Mouse (Mus musculus): ENCODE data around the gene Dctd. TPM values are rescaled to one million over a fixed set of nuclear protein-coding genes. Genes with fewer than 3 reads are reported as not detected.

The Dctd gene
- total and polyA plus RNA-seq, 2 experiments from 2014 or later: 12.9 to 14.2 TPM

DNA sequence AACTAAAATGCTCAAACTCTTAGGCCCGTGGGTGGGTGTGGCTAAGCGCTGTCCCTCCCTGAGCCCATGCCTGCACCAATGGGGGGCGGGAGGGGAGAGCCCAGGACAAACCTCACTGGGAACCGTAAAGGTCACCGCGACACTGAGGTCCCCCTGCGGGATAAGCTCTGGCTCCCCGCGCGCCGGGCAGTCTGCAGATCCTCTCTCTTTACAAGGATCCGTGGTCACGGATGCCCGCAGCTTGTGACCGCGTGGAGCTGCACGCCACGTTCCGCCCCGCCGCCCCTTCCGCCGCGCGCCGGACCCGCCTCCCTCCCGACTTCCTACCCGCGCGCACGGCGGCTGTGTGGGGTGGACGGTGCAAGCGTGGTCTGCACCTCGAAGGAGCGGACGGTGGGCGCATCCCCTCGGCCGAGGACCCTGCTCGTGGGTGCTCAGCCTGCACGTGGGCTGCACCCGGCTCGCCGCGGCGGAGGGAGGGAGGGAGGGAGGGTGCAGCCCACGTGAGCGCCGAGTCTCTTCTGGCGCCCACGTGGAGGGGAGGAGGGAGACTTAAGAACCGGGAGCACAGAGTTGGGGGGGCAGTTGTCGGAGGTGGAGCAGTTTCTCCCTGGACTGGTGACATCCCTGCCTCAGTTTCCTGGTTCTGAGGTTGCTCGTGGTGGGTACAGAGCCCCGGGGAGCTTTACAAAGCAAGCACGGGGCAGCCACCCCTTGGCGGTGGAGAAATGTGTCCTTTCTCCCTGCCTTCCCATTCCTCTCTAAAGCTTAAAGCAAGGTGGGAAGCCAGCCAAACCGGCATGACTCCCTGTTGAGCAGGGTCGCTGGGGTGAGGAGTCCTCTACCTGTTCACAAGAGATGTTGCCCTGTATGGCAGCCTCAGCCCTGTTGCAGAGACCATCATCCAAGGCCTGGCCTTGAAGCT, 11.2 kb downstream of the Dctd start:
- H3K27ac ChIP-seq (ENCODE audit: low read depth, low read length): no peak overlapping the region
- H3K9ac ChIP-seq (replicated peaks; ENCODE audit: low read length, poor library complexity, severe bottlenecking): peak overlapping the region; percentile 71
- no peaks in the 10 kb centered on the region for H3K9me3 ChIP-seq (ENCODE audit: low read length)
- WGBS: under 1% methylated on average over 45 of the region's 61 CpGs
- H3K36me3 ChIP-seq (ENCODE audit: insufficient read depth, low read length): no peaks in the 10 kb centered on the region
- no peaks in the 10 kb centered on the region for H3K27me3 ChIP-seq (ENCODE audit: insufficient read depth, low read length)
- no peaks in the 10 kb centered on the region for H3K4me1 ChIP-seq (ENCODE audit: insufficient read depth, low read length)
- TF ChIP-seq CTCF (IDR thresholded peaks at IDR 0.05): no peak
- DNase-seq (ENCODE audit: low spot score) (peak; percentile 56), ATAC-seq (ENCODE audit: low FRiP score) (peak; percentile 86)
- peak overlapping the region; percentile 65 for H3K4me2 ChIP-seq (ENCODE audit: low read depth, low read length, poor library complexity, severe bottlenecking)
- peak overlapping the region; percentile 71 for H3K4me3 ChIP-seq (ENCODE audit: low read depth, low read length)

DNA sequence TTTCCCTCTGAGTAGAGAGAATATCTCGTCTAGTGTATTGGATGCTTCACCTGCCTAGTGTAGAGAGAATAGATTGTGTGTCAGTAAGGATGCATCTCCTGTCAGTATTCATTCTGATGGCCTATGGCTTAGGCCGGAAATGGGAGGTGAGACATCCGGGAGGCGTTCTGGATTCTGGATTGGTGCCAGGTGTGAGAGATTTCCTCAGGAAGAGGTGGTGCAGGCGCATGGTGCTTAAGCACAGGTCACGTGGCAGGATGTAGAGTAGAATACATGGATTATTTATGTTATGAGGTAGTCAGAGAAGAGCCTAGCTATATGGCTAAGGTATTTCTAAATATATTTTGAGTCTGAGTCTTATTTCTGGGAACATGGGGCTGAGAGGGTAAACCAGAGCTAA, 15.7 kb downstream of the Dctd start:
- no peaks in the 10 kb centered on the region for H3K9me3 ChIP-seq (ENCODE audit: low read length)
- H3K4me2 ChIP-seq (ENCODE audit: low read depth, low read length, poor library complexity, severe bottlenecking): no peak overlapping the region
- DNase-seq (ENCODE audit: low spot score) (no peak), ATAC-seq (ENCODE audit: low FRiP score) (no peak)
- H3K4me3 ChIP-seq (ENCODE audit: low read depth, low read length): no peak overlapping the region
- TF ChIP-seq CTCF (IDR thresholded peaks at IDR 0.05): no peak
- no peaks in the 10 kb centered on the region for H3K27me3 ChIP-seq (ENCODE audit: insufficient read depth, low read length)
- H3K36me3 ChIP-seq (ENCODE audit: insufficient read depth, low read length): no peaks in the 10 kb centered on the region
- WGBS: 87% methylated on average over 6 of the region's 6 CpGs
- H3K4me1 ChIP-seq (ENCODE audit: insufficient read depth, low read length): no peaks in the 10 kb centered on the region
- H3K27ac ChIP-seq (ENCODE audit: low read depth, low read length): no peak overlapping the region
- H3K9ac ChIP-seq (replicated peaks; ENCODE audit: low read length, poor library complexity, severe bottlenecking): no peak overlapping the region

DNA sequence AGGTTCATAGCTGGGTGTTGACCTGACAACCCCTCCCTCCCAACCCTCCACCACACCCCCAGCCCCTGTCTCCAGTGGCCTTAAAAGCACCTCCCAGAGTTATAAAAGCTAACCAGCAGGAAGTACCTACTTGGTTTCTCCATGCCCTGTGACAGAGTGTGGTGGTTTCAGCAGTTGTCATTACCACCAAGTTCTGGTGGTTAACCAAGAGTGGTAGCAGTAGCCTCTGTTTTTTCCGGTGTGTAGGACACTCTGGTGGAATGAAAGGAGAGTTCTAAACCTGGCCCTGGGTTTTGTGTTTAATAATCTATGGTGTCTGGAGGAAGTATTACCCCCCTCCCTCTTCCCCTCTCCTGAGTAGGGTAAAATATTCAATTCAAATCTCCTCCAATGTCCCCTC, 24.1 kb downstream of the Dctd start:
- H3K27me3 ChIP-seq (ENCODE audit: insufficient read depth, low read length): no peaks in the 10 kb centered on the region
- ATAC-seq (ENCODE audit: low FRiP score) (no peak), DNase-seq (ENCODE audit: low spot score) (no peak)
- no peak overlapping the region for H3K4me3 ChIP-seq (ENCODE audit: low read depth, low read length)
- H3K9ac ChIP-seq (replicated peaks; ENCODE audit: low read length, poor library complexity, severe bottlenecking): no peak overlapping the region
- no peaks in the 10 kb centered on the region for H3K4me1 ChIP-seq (ENCODE audit: insufficient read depth, low read length)
- no peak overlapping the region for H3K27ac ChIP-seq (ENCODE audit: low read depth, low read length)
- no peak overlapping the region for H3K4me2 ChIP-seq (ENCODE audit: low read depth, low read length, poor library complexity, severe bottlenecking)
- WGBS: 95% methylated on average over 1 of the region's 1 CpGs
- no peaks in the 10 kb centered on the region for H3K9me3 ChIP-seq (ENCODE audit: low read length)
- no peak for TF ChIP-seq CTCF (IDR thresholded peaks at IDR 0.05)
- H3K36me3 ChIP-seq (ENCODE audit: insufficient read depth, low read length): no peaks in the 10 kb centered on the region

DNA sequence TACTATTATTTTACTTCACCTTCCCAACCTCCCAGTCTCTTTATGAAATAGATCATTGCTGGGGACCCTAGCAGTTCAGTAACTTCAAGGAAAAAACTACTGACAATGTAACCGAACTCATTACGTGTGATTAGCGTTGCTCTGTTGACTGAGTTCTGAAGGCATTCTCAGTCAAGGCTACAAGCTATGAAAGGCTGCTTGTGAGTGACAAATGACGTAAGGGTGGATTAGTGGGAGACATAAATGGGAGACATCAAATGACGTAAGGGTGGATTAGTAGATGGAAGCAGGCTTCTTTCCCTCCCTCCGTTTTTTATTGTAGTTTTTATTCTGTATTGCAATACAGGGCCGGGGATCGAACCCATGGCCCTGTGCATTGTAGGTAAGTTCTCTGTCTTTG, 26.0 kb downstream of the Dctd start:
- DNase-seq (ENCODE audit: low spot score): no peak
- Histone ChIP-seq H3K27me3 (ENCODE audit: insufficient read depth, low read length) (no peaks in the 10 kb centered on the region), H3K4me3 (ENCODE audit: low read depth, low read length) (no peak overlapping the region), H3K36me3 (ENCODE audit: insufficient read depth, low read length) (no peaks in the 10 kb centered on the region), H3K4me2 (ENCODE audit: low read depth, low read length, poor library complexity, severe bottlenecking) (no peak overlapping the region), H3K9ac (replicated peaks; ENCODE audit: low read length, poor library complexity, severe bottlenecking) (no peak overlapping the region), H3K4me1 (ENCODE audit: insufficient read depth, low read length) (no peaks in the 10 kb centered on the region), H3K9me3 (ENCODE audit: low read length) (no peaks in the 10 kb centered on the region), H3K27ac (ENCODE audit: low read depth, low read length) (no peak overlapping the region)
- 63% methylated on average over 8 of the region's 8 CpGs for WGBS
- ATAC-seq (ENCODE audit: low FRiP score): no peak
- no peak for TF ChIP-seq CTCF (IDR thresholded peaks at IDR 0.05)

DNA sequence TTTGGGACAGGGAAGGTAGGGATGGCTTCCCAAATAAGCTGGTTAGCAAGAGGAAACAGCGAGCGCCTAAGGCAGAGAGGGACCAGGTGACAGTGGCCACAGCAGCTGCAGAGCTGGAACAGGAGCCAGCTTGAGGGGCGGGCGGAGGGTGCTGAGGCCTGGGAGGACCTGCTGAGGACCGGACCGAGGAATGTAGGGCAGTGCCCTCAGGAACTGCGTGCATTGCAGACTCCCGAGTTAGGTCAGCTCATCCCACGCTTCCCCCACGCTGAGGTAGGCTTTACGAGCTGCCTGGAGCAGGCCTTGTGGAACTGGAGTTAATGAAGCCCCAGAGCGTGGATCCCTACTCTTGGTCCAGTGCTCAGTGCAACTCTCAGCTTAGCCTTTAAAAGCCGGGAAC, 28.1 kb downstream of the Dctd start:
- Histone ChIP-seq H3K27me3 (ENCODE audit: insufficient read depth, low read length) (no peaks in the 10 kb centered on the region), H3K4me2 (ENCODE audit: low read depth, low read length, poor library complexity, severe bottlenecking) (no peak overlapping the region), H3K4me1 (ENCODE audit: insufficient read depth, low read length) (no peaks in the 10 kb centered on the region), H3K9ac (replicated peaks; ENCODE audit: low read length, poor library complexity, severe bottlenecking) (no peak overlapping the region), H3K36me3 (ENCODE audit: insufficient read depth, low read length) (no peaks in the 10 kb centered on the region), H3K4me3 (ENCODE audit: low read depth, low read length) (no peak overlapping the region), H3K9me3 (ENCODE audit: low read length) (no peaks in the 10 kb centered on the region), H3K27ac (ENCODE audit: low read depth, low read length) (no peak overlapping the region)
- no peak for TF ChIP-seq CTCF (IDR thresholded peaks at IDR 0.05)
- no peak for ATAC-seq (ENCODE audit: low FRiP score)
- WGBS: 77% methylated on average over 13 of the region's 13 CpGs
- DNase-seq (ENCODE audit: low spot score): no peak

DNA sequence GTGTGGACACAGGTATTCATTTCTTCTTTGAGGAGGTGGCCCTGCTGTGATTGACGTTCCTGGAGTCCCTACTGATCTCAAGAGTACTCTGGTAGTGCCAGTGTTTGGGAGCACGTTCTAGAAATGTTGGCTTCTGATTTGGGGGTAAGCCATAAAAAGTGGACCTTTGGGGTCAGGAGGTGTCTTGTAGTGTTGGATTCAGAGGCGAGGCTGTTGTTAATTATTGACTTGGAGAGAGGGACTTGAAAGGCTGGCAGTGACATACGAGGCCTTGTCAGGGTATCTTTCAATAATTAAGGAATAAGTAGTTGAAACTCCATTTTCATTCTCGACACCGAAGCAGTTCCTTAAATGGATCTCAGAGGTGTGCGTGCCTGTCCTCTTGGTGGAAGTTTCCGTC, 31.4 kb downstream of the Dctd start:
- no peak for ATAC-seq (ENCODE audit: low FRiP score)
- no peak overlapping the region for H3K9ac ChIP-seq (replicated peaks; ENCODE audit: low read length, poor library complexity, severe bottlenecking)
- H3K36me3 ChIP-seq (ENCODE audit: insufficient read depth, low read length): no peaks in the 10 kb centered on the region
- WGBS: 87% methylated on average over 8 of the region's 8 CpGs
- no peak overlapping the region for H3K4me3 ChIP-seq (ENCODE audit: low read depth, low read length)
- TF ChIP-seq CTCF (IDR thresholded peaks at IDR 0.05): no peak
- no peaks in the 10 kb centered on the region for H3K4me1 ChIP-seq (ENCODE audit: insufficient read depth, low read length)
- no peaks in the 10 kb centered on the region for H3K9me3 ChIP-seq (ENCODE audit: low read length)
- no peak overlapping the region for H3K27ac ChIP-seq (ENCODE audit: low read depth, low read length)
- no peak overlapping the region for H3K4me2 ChIP-seq (ENCODE audit: low read depth, low read length, poor library complexity, severe bottlenecking)
- no peak for DNase-seq (ENCODE audit: low spot score)
- H3K27me3 ChIP-seq (ENCODE audit: insufficient read depth, low read length): no peaks in the 10 kb centered on the region
